Mouse (Mus musculus): ENCODE results near the gene Coq7.
A peak's percentile ranks its signal among the peaks of the same experiment; 100 is the strongest.

The Coq7 gene

GRCm38 (mm10) chr7:118533178-118533578, at the start of gene Coq7:
Coq7 (minus strand) TSS chr7:118533356.
- no peak for TF ChIP-seq GATA4 (IDR thresholded peaks at IDR 0.05; ENCODE audit: insufficient replicate concordance, low read length)

DNA sequence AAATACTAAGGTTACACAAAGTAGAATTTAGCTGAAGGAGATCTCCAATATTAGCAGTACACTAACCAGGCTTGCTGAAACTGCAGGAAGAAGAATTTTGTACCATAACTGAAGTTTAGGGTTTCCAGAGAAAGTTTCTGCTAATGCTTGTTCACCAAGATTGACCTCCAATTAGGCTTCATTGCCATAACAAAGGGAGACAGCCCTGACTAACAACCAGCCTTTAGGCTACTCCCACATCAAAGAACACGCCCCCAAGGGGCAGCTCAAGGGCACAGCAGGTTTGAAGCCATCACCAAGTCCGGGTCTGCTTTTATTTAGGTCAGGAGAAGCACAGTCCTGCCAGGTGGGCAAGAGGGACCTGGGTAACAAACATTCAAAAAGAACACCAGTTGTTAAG, 46.8 kb upstream of the Coq7 start:
- no peak for TF ChIP-seq GATA4 (IDR thresholded peaks at IDR 0.05; ENCODE audit: insufficient replicate concordance, low read length)

DNA sequence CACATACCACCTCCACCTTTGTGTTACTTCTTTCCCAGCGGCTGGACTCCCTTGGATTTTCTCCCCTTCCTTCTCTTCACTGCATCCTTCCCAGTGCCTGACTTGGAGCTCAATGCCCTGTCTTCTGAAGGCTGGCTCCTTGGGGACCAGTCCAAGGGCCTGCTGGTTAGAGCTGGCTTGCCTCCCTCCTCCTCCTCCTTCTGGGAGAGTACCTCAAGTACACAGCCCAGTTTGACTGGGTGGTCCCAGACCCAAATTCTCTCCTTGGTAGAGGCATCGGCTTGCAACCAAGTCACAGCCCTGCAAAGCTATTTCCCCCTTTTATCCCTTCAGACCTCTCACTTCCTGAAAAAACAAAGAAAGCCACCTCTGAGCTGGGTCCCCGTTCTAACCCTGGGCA, 45.1 kb upstream of the Coq7 start:
- TF ChIP-seq GATA4 (IDR thresholded peaks at IDR 0.05; ENCODE audit: insufficient replicate concordance, low read length), result no peak

- peak; percentile 34; the same call in 1 of the 2 replicates for TF ChIP-seq GATA4 (IDR thresholded peaks at IDR 0.05; ENCODE audit: insufficient replicate concordance, low read length)
Measured at GRCm38 (mm10) chr7:118572039-118572438, 38.9 kb upstream of the Coq7 start.

- no peak for TF ChIP-seq GATA4 (IDR thresholded peaks at IDR 0.05; ENCODE audit: insufficient replicate concordance, low read length)
Measured at GRCm38 (mm10) chr7:118571350-118571749, 38.2 kb upstream of the Coq7 start.

- no peak for TF ChIP-seq GATA4 (IDR thresholded peaks at IDR 0.05; ENCODE audit: insufficient replicate concordance, low read length)
Measured at GRCm38 (mm10) chr7:118569121-118569543, 36.0 kb upstream of the Coq7 start.

DNA sequence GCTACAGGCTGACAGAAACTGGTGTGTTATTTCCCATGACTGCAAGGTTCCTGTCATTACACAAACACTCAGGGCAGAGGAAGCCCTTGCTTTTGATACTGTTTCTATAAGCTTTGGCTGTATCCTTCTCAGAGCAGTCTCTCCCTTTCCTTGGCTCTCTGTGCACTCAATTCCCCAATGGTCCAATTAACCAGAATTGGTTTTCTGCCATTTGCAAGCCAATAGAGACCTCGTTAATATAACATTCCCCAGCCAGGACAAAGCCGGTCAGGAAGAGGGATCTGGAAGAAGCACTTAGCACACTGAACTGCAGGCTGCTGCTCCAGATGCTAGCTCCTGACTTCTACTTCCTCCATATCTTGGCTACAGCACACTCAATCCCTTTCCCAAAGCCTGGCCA, 21.1 kb upstream of the Coq7 start:
- no peak for TF ChIP-seq GATA4 (IDR thresholded peaks at IDR 0.05; ENCODE audit: insufficient replicate concordance, low read length)

DNA sequence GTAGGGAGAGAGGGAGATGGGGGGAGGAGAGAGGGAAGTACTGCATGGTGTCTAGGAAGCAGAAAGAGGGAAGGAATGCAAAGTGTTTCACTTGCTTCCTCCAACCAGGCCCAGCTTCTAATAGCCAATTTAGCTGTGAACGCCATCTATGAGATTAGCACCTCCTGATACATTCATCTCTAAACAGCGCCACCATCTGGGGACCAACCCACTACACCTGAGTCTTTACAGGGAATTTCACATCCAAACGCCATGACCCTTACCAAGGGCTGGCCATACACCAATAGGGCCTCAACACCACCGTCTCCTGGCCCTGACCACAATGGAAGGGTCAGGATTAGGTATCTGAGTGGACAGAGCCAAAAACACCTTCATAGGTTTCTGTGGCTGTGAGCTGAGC, 20.7 kb upstream of the Coq7 start:
- no peak for TF ChIP-seq GATA4 (IDR thresholded peaks at IDR 0.05; ENCODE audit: insufficient replicate concordance, low read length)

DNA sequence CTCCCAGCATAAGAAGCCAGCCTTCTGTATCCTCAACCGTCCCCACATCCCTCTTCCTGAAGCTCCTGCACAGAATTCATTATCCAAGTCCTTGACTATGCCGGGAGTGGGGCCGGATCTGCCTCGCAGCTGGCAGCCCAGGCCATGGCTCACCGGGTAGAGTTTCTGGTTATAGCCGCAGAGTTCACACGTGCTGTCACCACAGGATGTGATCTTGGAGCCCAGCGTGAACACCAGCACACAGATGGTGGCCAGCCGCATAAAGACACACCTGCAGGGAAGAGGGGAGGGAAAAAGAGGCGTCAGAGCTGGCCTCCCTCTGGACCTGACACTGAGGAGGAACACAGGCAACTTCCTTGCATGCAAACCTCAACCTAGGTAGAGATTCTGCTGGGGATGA, 14.3 kb upstream of the Coq7 start:
- TF ChIP-seq GATA4 (IDR thresholded peaks at IDR 0.05; ENCODE audit: insufficient replicate concordance, low read length), result no peak

DNA sequence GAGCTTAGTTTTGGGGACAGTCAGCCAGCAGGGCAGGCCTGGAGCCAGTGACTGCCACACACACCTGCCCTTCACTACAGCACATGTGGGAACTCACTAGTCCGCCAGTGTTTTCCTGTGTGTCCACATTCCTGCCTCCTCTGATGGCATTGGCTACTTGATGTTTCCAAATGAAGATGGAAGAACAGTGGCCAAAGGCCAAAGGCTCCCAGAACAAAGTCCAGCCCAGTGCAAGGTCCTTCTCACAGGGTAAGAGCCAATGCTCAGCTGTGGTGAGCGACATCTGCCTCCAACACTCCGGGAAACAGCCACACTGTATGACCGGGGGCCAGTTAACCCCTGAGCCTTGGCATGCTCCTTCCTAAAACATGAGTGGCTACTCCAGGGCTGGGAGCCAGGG, 11.0 kb upstream of the Coq7 start:
- no peak for TF ChIP-seq GATA4 (IDR thresholded peaks at IDR 0.05; ENCODE audit: insufficient replicate concordance, low read length)

GRCm38 (mm10) chr7:118535076-118535475, 1.9 kb upstream of the Coq7 start:
- no peak for TF ChIP-seq GATA4 (IDR thresholded peaks at IDR 0.05; ENCODE audit: insufficient replicate concordance, low read length)

GRCm38 (mm10) chr7:118534326-118534725, 1.2 kb upstream of the Coq7 start:
- no peak for TF ChIP-seq GATA4 (IDR thresholded peaks at IDR 0.05; ENCODE audit: insufficient replicate concordance, low read length)

- TF ChIP-seq GATA4 (IDR thresholded peaks at IDR 0.05; ENCODE audit: insufficient replicate concordance, low read length), result peak; percentile 56; the same call in 1 of the 2 replicates
Measured at GRCm38 (mm10) chr7:118532519-118533177, 508 bp downstream of the Coq7 start.

GRCm38 (mm10) chr7:118526967-118527366, 6.2 kb downstream of the Coq7 start:
- no peak for TF ChIP-seq GATA4 (IDR thresholded peaks at IDR 0.05; ENCODE audit: insufficient replicate concordance, low read length)

- TF ChIP-seq GATA4 (IDR thresholded peaks at IDR 0.05; ENCODE audit: insufficient replicate concordance, low read length), result no peak
Measured at GRCm38 (mm10) chr7:118522077-118522476, 11.1 kb downstream of the Coq7 start.

GRCm38 (mm10) chr7:118519661-118520060, 13.5 kb downstream of the Coq7 start:
- no peak for TF ChIP-seq GATA4 (IDR thresholded peaks at IDR 0.05; ENCODE audit: insufficient replicate concordance, low read length)

GRCm38 (mm10) chr7:118518687-118519086, 14.5 kb downstream of the Coq7 start:
- no peak for TF ChIP-seq GATA4 (IDR thresholded peaks at IDR 0.05; ENCODE audit: insufficient replicate concordance, low read length)
